Mouse (Mus musculus) neutrophil, adult 5-6 weeks (primary cell): Measurements from ENCODE around the gene Pygo2. TPM values are rescaled to one million over a fixed set of nuclear protein-coding genes. Genes with fewer than 3 reads are reported as not detected.

ENCODE experiments used
- ATAC-seq: fragments of 151-379, 151-347 bp; 2 replicates; pipeline ENCODE4 v1.8.0; 2017; ENCODE audit warnings: mild to moderate bottlenecking, moderate TSS enrichment; ENCODE audit not compliant: insufficient number of reproducible peaks, poor library complexity, low FRiP score, severe bottlenecking; ENCODE audit errors: extremely low read depth
- total RNA-seq: library from RNA; stranded (forward); fragments of 200-1000 nt; gene quantifications from 2 replicates; pipeline ENCODE4 v1.2.3, GENCODE M21; 2017

Gene Pygo2
- total RNA-seq, 1 experiment from 2014 or later = 35.8 TPM

- peak; percentile 24; the same call in 1 of the 2 replicates for ATAC-seq
Observed at GRCm38 (mm10) chr3:89448720-89449537, 18.9 kb downstream of the Pygo2 start.

GRCm38 (mm10) chr3:89449541-89449940 lies 19.5 kb downstream of the Pygo2 start:
- peak; percentile 61 for ATAC-seq

- ATAC-seq = no peak
Observed at GRCm38 (mm10) chr3:89451916-89452315, 21.9 kb downstream of the Pygo2 start.

GRCm38 (mm10) chr3:89454401-89455177 lies 24.6 kb downstream of the Pygo2 start, which contains the start of gene Pmvk:
Gene Pmvk, plus strand, starts transcription at chr3:89454541.
- no peak for ATAC-seq

- ATAC-seq = no peak
Observed at GRCm38 (mm10) chr3:89455786-89456285, 25.8 kb downstream of the Pygo2 start.

GRCm38 (mm10) chr3:89456726-89457665 lies 27.0 kb downstream of the Pygo2 start:
- ATAC-seq = peak; percentile 68

- peak; percentile 52 for ATAC-seq
Observed at GRCm38 (mm10) chr3:89458372-89458964, 28.5 kb downstream of the Pygo2 start.

- peak; percentile 78 for ATAC-seq
Observed at GRCm38 (mm10) chr3:89458965-89459807, 29.2 kb downstream of the Pygo2 start.

GRCm38 (mm10) chr3:89468268-89468667 lies 38.3 kb downstream of the Pygo2 start:
- ATAC-seq = no peak

GRCm38 (mm10) chr3:89472280-89472679 lies 42.3 kb downstream of the Pygo2 start:
- ATAC-seq = no peak

GRCm38 (mm10) chr3:89473838-89474237 lies 43.8 kb downstream of the Pygo2 start:
- ATAC-seq = no peak

- no peak for ATAC-seq
Observed at GRCm38 (mm10) chr3:89479055-89479454, 49.0 kb downstream of the Pygo2 start.

- no peak for ATAC-seq
Observed at GRCm38 (mm10) chr3:89481488-89481887, 51.5 kb downstream of the Pygo2 start.

- no peak for ATAC-seq
Observed at GRCm38 (mm10) chr3:89482249-89482648, 52.2 kb downstream of the Pygo2 start.
